In genomic region chr16:86475145-86475544, GRCm38 (mm10) we compare ENCODE assay signal across 17 mouse cellular contexts.
DNase-seq lines count a peak whose midpoint lies in the region; ATAC-seq lines count a peak whose summit lies in the region.
"Had no signal": no experiment of that assay in that cellular context is flagged by ENCODE, and none has a peak within 500 bp of the region (broad histone marks: within the 10 kb centered on the region; RNA-seq: fewer than 3 reads in every experiment).

No protein-coding gene starts in this region.

- H3K4me1 ChIP-seq in forebrain, embryonic 11.5 days (replicated peaks; ENCODE audit: control insufficient read depth, insufficient read depth, low read length), result no peaks in the 10 kb centered on the region
- H3K4me1 ChIP-seq: liver, embryonic 13.5 days; neural tube, embryonic 12.5 days had no signal

- H3K4me3 ChIP-seq in forebrain, embryonic 11.5 days (ENCODE audit: low read depth, low read length), result no peak overlapping the region
- H3K4me3 ChIP-seq: erythroblast, embryonic 14.5 days; liver, embryonic 13.5 days; neural tube, embryonic 12.5 days had no signal

- no peaks in the 10 kb centered on the region for H3K9me3 ChIP-seq in forebrain, embryonic 11.5 days (ENCODE audit: control insufficient read depth, low read length)
- H3K9me3 ChIP-seq: liver, embryonic 13.5 days; neural tube, embryonic 12.5 days had no signal

- no peak for DNase-seq in frontal cortex, postnatal 10 days (ENCODE audit: low spot score in 2 of 2)
- DNase-seq in layer of hippocampus, adult 11-12 months (ENCODE audit: low spot score), result peak; percentile 27
- no peak for DNase-seq in layer of hippocampus, postnatal 14 days (ENCODE audit: low spot score in 2 of 2)
- peak; percentile 61 for DNase-seq in 3T3-L1 (ENCODE audit: low read depth, low spot score)
- peak; percentile 58 for DNase-seq in NIH3T3 (ENCODE audit: low read depth)
- DNase-seq in forebrain, embryonic 11.5 days (ENCODE audit: low spot score), result no peak
- no peak for DNase-seq in ovary, postnatal 10 days (ENCODE audit: low spot score)
- DNase-seq: cerebellum, postnatal 36 days; heart, postnatal 4 days; liver, embryonic 13.5 days; retina, postnatal 1 day had no signal

- no peak overlapping the region for H3K9ac ChIP-seq in forebrain, embryonic 11.5 days (ENCODE audit: low read length)
- H3K9ac ChIP-seq: liver, embryonic 13.5 days; neural tube, embryonic 12.5 days had no signal

- no peak overlapping the region for H3K4me2 ChIP-seq in forebrain, embryonic 11.5 days (ENCODE audit: low read depth, low read length, severe bottlenecking)
- H3K4me2 ChIP-seq: liver, embryonic 13.5 days; neural tube, embryonic 12.5 days had no signal

- H3K36me3 ChIP-seq in forebrain, embryonic 11.5 days (ENCODE audit: control insufficient read depth, insufficient read depth, low read length), result no peaks in the 10 kb centered on the region
- H3K36me3 ChIP-seq: liver, embryonic 13.5 days; neural tube, embryonic 12.5 days had no signal

- ATAC-seq in frontal cortex, adult (ENCODE audit: low TSS enrichment), result peak; percentile 44; the same call in 1 of the 2 replicates
- no peak for ATAC-seq in forebrain, embryonic 11.5 days (replicated peaks; ENCODE audit: low FRiP score)
- ATAC-seq: CD4-positive, CD25-positive, alpha-beta regulatory T cell, adult 4 months; midbrain, embryonic 16.5 days had no signal

- WGBS in forebrain, embryonic 11.5 days, result 64% methylated on average over 1 of the region's 1 CpGs

- no peaks in the 10 kb centered on the region for H3K27me3 ChIP-seq in forebrain, embryonic 11.5 days (ENCODE audit: control insufficient read depth, insufficient read depth, low read length)
- H3K27me3 ChIP-seq: liver, embryonic 13.5 days; neural tube, embryonic 12.5 days had no signal

- H3K27ac ChIP-seq in forebrain, embryonic 11.5 days (ENCODE audit: low read depth, low read length), result no peak overlapping the region
- H3K27ac ChIP-seq: liver, embryonic 13.5 days; macrophage; neural tube, embryonic 12.5 days had no signal

Comparison
In these comparisons a context has a peak if more than half of its experiments do, and no peak if none do; other contexts are left out.
1. DNase-seq: peak in layer of hippocampus, adult 11-12 months (single experiment), 3T3-L1 (single experiment) and NIH3T3 (single experiment); none in frontal cortex, postnatal 10 days (0 of 2), layer of hippocampus, postnatal 14 days (0 of 2), forebrain, embryonic 11.5 days (single experiment) and ovary, postnatal 10 days (single experiment).